Comparison of ENCODE assay signal across 13 mouse cellular contexts in genomic region chr1:87929730-87930129, GRCm38 (mm10).
DNase-seq lines count a peak whose midpoint lies in the region; ATAC-seq and TF ChIP-seq lines count a peak whose summit lies in the region.
"Had no signal": no experiment of that assay in that cellular context is flagged by ENCODE, and none has a peak within 500 bp of the region (broad histone marks: within the 10 kb centered on the region; RNA-seq: fewer than 3 reads in every experiment).

No protein-coding gene starts in this region.

- 56% methylated on average over 5 of the region's 5 CpGs for WGBS in midbrain, postnatal 0 days
- 61% methylated on average over 5 of the region's 5 CpGs for whole genome bisulfite sequencing in midbrain, embryonic 16.5 days
- 69% methylated on average over 5 of the region's 5 CpGs for whole genome bisulfite sequencing in liver, postnatal 0 days (ENCODE audit: insufficient replicate concordance)
- WGBS in lung, adult 2 months, result 66% methylated on average over 5 of the region's 5 CpGs

- no peak for TF ChIP-seq EP300 in liver, postnatal 0 days (IDR thresholded peaks at IDR 0.05; ENCODE audit: low read depth)

- no peak for TF ChIP-seq CTCF in gastrocnemius, adult 2 months (IDR thresholded peaks at IDR 0.05)
- no peak for TF ChIP-seq CTCF in midbrain, postnatal 0 days (IDR thresholded peaks at IDR 0.05)
- no peak for TF ChIP-seq CTCF in liver, postnatal 0 days (IDR thresholded peaks at IDR 0.05; ENCODE audit: low read depth)
- TF ChIP-seq CTCF in lung, adult 2 months (IDR thresholded peaks at IDR 0.05; ENCODE audit: insufficient read depth, low read length), result no peak

- no peaks in the 10 kb centered on the region for H3K4me1 ChIP-seq in midbrain, postnatal 0 days (ENCODE audit: insufficient read depth, low read length)
- peaks cover 3% of the 10 kb centered on the region; the same call in 1 of the 2 replicates for H3K4me1 ChIP-seq in midbrain, embryonic 16.5 days (ENCODE audit: control insufficient read depth, insufficient read depth, low read length)
- H3K4me1 ChIP-seq in liver, postnatal 0 days (ENCODE audit: insufficient read depth), result no peaks in the 10 kb centered on the region
- no peaks in the 10 kb centered on the region for H3K4me1 ChIP-seq in lung, adult 2 months (ENCODE audit: control insufficient read depth, insufficient read depth, low read length)
- H3K4me1 ChIP-seq: forebrain, embryonic 10.5 days; limb, embryonic 13.5 days had no signal

- no peak overlapping the region for H3K27ac ChIP-seq in gastrocnemius, adult 2 months
- no peak overlapping the region for H3K27ac ChIP-seq in midbrain, postnatal 0 days (ENCODE audit: low read depth, low read length)
- H3K27ac ChIP-seq in midbrain, embryonic 16.5 days (ENCODE audit: low read length), result no peak overlapping the region
- no peak overlapping the region for H3K27ac ChIP-seq in liver, postnatal 0 days (ENCODE audit: low read depth)
- H3K27ac ChIP-seq: forebrain, embryonic 10.5 days; heart, embryonic 13.5 days; limb, embryonic 13.5 days had no signal

- H3K36me3 ChIP-seq in midbrain, postnatal 0 days (ENCODE audit: insufficient read depth, low read length), result peaks cover 53% of the 10 kb centered on the region
- H3K36me3 ChIP-seq in midbrain, embryonic 16.5 days (ENCODE audit: control insufficient read depth, insufficient read depth, low read length), result peaks cover 31% of the 10 kb centered on the region
- peaks cover 66% of the 10 kb centered on the region for H3K36me3 ChIP-seq in liver, postnatal 0 days (replicated peaks; ENCODE audit: insufficient read depth, low read length)

- peak; percentile 49 for DNase-seq in gastrocnemius, adult 2 months
- no peak for DNase-seq in gastrocnemius, postnatal 4 days (ENCODE audit: low spot score in 2 of 2)
- peak; percentile 51 for DNase-seq in midbrain, postnatal 0 days (ENCODE audit: low spot score)
- peak; percentile 71 for DNase-seq in cerebellum, adult 11 months
- DNase-seq in liver, postnatal 0 days, result peak; percentile 74
- no peak for DNase-seq in lung, adult 2 months
- no peak for DNase-seq in frontal cortex, postnatal 36 days (ENCODE audit: low spot score in 2 of 2)
- DNase-seq: B cell, adult 2 months; thymus, postnatal 14 days had no signal

- no peak for TF ChIP-seq POLR2A in lung, adult 2 months (IDR thresholded peaks at IDR 0.05; ENCODE audit: borderline replicate concordance, extremely low read depth, low read depth, low read length)

- intact Hi-C loops in gastrocnemius, adult 2 months (cut with DNase I), result loop anchor here (10.0 kb wide), 1 partner anchor 485 kb away; no protein-coding TSS in a partner anchor

- ATAC-seq in midbrain, postnatal 0 days (ENCODE audit: low FRiP score), result no peak
- no peak for ATAC-seq in midbrain, embryonic 16.5 days
- ATAC-seq in liver, postnatal 0 days, result peak; percentile 88

- H3K4me3 ChIP-seq in gastrocnemius, adult 2 months, result no peak overlapping the region
- no peak overlapping the region for H3K4me3 ChIP-seq in midbrain, postnatal 0 days (ENCODE audit: low read depth, low read length)
- no peak overlapping the region for H3K4me3 ChIP-seq in midbrain, embryonic 16.5 days (ENCODE audit: low read depth, low read length)
- H3K4me3 ChIP-seq in liver, postnatal 0 days (ENCODE audit: low read depth, low read length), result no peak overlapping the region
- H3K4me3 ChIP-seq in lung, adult 2 months (replicated peaks; ENCODE audit: extremely low read depth, low read depth, low read length), result no peak overlapping the region
- H3K4me3 ChIP-seq: forebrain, embryonic 10.5 days; heart, embryonic 13.5 days; limb, embryonic 13.5 days had no signal

- no peaks in the 10 kb centered on the region for H3K9me3 ChIP-seq in midbrain, postnatal 0 days (ENCODE audit: low read length)
- H3K9me3 ChIP-seq in midbrain, embryonic 16.5 days (replicated peaks; ENCODE audit: control insufficient read depth, low read length, poor library complexity, severe bottlenecking), result no peaks in the 10 kb centered on the region
- H3K9me3 ChIP-seq in liver, postnatal 0 days (ENCODE audit: low read length), result no peaks in the 10 kb centered on the region
- H3K9me3 ChIP-seq: forebrain, embryonic 10.5 days; heart, embryonic 13.5 days; limb, embryonic 13.5 days had no signal

- H3K4me2 ChIP-seq in midbrain, postnatal 0 days (ENCODE audit: low read depth, low read length, poor library complexity, severe bottlenecking), result no peak overlapping the region
- H3K4me2 ChIP-seq in midbrain, embryonic 16.5 days (ENCODE audit: low read length), result no peak overlapping the region
- H3K4me2 ChIP-seq in liver, postnatal 0 days (ENCODE audit: low read depth, low read length), result no peak overlapping the region
- H3K4me2 ChIP-seq: heart, embryonic 13.5 days; limb, embryonic 13.5 days had no signal

- no peak overlapping the region for H3K9ac ChIP-seq in midbrain, postnatal 0 days (replicated peaks; ENCODE audit: low read length, poor library complexity, severe bottlenecking)
- no peak overlapping the region for H3K9ac ChIP-seq in midbrain, embryonic 16.5 days (ENCODE audit: low read depth, low read length)
- no peak overlapping the region for H3K9ac ChIP-seq in liver, postnatal 0 days (replicated peaks)
- H3K9ac ChIP-seq: heart, embryonic 13.5 days; limb, embryonic 13.5 days had no signal

- no peaks in the 10 kb centered on the region for H3K27me3 ChIP-seq in midbrain, postnatal 0 days (ENCODE audit: insufficient read depth, low read length)
- H3K27me3 ChIP-seq in midbrain, embryonic 16.5 days (ENCODE audit: control insufficient read depth, insufficient read depth, low read depth, low read length), result no peaks in the 10 kb centered on the region
- no peaks in the 10 kb centered on the region for H3K27me3 ChIP-seq in liver, postnatal 0 days (ENCODE audit: insufficient read depth, low read length)
- H3K27me3 ChIP-seq: heart, embryonic 13.5 days; limb, embryonic 13.5 days had no signal

Comparison
In these comparisons a context has a peak if more than half of its experiments do, and no peak if none do; other contexts are left out.
1. DNase-seq: peak in gastrocnemius, adult 2 months (single experiment), midbrain, postnatal 0 days (single experiment), cerebellum, adult 11 months (single experiment) and liver, postnatal 0 days (single experiment); none in gastrocnemius, postnatal 4 days (0 of 2), lung, adult 2 months (single experiment) and frontal cortex, postnatal 36 days (0 of 2).